Mouse (Mus musculus): ENCODE measurements around the gene Ptbp1. TPM values are rescaled to one million over a fixed set of nuclear protein-coding genes. Genes with fewer than 3 reads are reported as not detected.

Ptbp1 gene
- polyA plus RNA-seq, 1 experiment from 2014 or later: 136 TPM

DNA sequence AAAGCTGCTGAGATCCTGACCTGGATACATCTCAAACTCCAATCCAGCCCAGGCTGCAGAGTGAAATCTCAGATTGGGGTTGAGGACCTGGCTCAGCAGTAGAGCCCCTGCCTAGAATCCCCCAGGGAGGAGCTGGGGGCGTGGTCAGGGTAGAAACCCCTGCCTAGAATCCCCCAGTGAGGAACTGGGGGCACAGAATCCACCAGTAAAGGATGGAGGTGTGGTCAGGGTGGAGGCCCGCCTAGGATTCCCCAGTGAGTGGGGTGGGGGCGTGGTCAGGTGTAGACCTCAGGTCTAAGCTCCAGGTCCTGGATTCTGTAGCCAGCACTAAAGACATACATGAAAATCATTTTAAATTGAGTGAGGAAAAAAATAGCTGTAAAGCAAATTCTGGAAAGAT lies 18.6 kb downstream of the Ptbp1 start:
- 22% methylated on average over 3 of the region's 3 CpGs for WGBS (ENCODE audit: insufficient replicate concordance)
- H3K9me3 ChIP-seq (replicated peaks): no peaks in the 10 kb centered on the region
- no peaks in the 10 kb centered on the region for H3K36me3 ChIP-seq
- DNase-seq (no peak), ATAC-seq (ENCODE audit: low read depth) (no peak)
- no peak overlapping the region for H3K4me3 ChIP-seq (replicated peaks)
- peaks cover 33% of the 10 kb centered on the region for H3K27me3 ChIP-seq
- H3K4me2 ChIP-seq: no peak overlapping the region; the same call in 1 of the 2 replicates
- no peak overlapping the region for H3K27ac ChIP-seq
- no peak overlapping the region for H3K9ac ChIP-seq
- H3K4me1 ChIP-seq (replicated peaks): peaks cover 23% of the 10 kb centered on the region

- 9% methylated on average over 6 of the region's 6 CpGs for WGBS (ENCODE audit: insufficient replicate concordance)
- Histone ChIP-seq H3K4me1 (replicated peaks) (peaks cover 28% of the 10 kb centered on the region), H3K27ac (no peak overlapping the region), H3K4me2 (no peak overlapping the region; the same call in 1 of the 2 replicates), H3K9ac (no peak overlapping the region), H3K27me3 (peaks cover 33% of the 10 kb centered on the region), H3K9me3 (replicated peaks) (no peaks in the 10 kb centered on the region), H3K36me3 (no peaks in the 10 kb centered on the region), H3K4me3 (replicated peaks) (peak overlapping the region; percentile 58)
- no peak for ATAC-seq (ENCODE audit: low read depth)
- no peak for DNase-seq
Observed at GRCm38 (mm10) chr10:79873313-79873712, 19.1 kb downstream of the Ptbp1 start.

DNA sequence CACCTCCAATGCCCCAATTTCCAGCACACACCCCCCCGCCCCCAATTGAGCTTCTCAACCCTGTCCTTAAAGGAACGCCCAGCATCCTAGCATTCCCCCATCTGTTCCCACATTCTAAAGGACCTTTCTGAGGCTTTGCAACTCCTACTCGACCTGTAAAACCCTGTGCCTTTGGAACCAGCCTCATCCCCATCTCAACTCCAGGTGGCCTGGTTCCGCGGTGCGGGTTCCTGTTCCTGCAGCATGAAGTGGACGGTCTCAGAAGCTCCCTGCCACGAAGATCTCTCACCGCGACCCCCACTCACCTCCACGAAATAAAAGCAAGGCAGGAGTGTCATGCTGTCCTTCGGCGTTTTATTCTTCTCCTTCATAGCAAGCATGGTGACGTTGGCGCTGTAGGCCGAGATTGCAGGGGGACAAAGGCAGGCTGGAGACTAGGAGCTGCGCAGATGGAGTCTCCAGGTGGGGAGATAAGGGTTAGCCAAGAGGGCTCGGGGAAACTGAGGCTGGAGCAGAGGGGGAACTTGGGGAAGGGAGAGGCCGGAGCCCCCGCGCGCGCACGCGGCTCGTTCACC lies 19.6 kb downstream of the Ptbp1 start:
- DNase-seq: no peak
- no peak overlapping the region for H3K27ac ChIP-seq
- H3K36me3 ChIP-seq: no peaks in the 10 kb centered on the region
- peaks cover 33% of the 10 kb centered on the region for H3K27me3 ChIP-seq
- peaks cover 32% of the 10 kb centered on the region for H3K4me1 ChIP-seq (replicated peaks)
- H3K9me3 ChIP-seq (replicated peaks): no peaks in the 10 kb centered on the region
- no peak for ATAC-seq (ENCODE audit: low read depth)
- H3K4me3 ChIP-seq (replicated peaks): peak overlapping the region; percentile 58
- peak overlapping the region; percentile 75 for H3K4me2 ChIP-seq
- 3% methylated on average over 26 of the region's 26 CpGs for WGBS (ENCODE audit: insufficient replicate concordance)
- H3K9ac ChIP-seq: peak overlapping the region; percentile 62

GRCm38 (mm10) chr10:79874290-79874862 lies 20.1 kb downstream of the Ptbp1 start, which contains the start of the genes Prtn3 and Plppr3:
Prtn3 (plus strand) TSS chr10:79874476.
Plppr3 (minus strand) TSS chr10:79874634.
- H3K9ac ChIP-seq: peak within 1 kb of the TSS; percentile 62
- no peak within 1 kb of the TSS for H3K27ac ChIP-seq
- no peaks in the 10 kb centered on the region for H3K9me3 ChIP-seq (replicated peaks)
- ATAC-seq (ENCODE audit: low read depth) (no peak; the same call in 1 of the 2 replicates), DNase-seq (no peak)
- under 1% methylated on average over 34 of the region's 57 CpGs for WGBS (ENCODE audit: insufficient replicate concordance)
- H3K4me2 ChIP-seq: peak within 1 kb of the TSS; percentile 75
- H3K4me1 ChIP-seq (replicated peaks): peaks cover 35% of the 10 kb centered on the region
- H3K4me3 ChIP-seq (replicated peaks): peak within 1 kb of the TSS; percentile 58
- H3K36me3 ChIP-seq: no peaks in the 10 kb centered on the region
- H3K27me3 ChIP-seq: peaks cover 35% of the 10 kb centered on the region

- H3K9me3 ChIP-seq (replicated peaks): no peaks in the 10 kb centered on the region
- H3K36me3 ChIP-seq: no peaks in the 10 kb centered on the region
- H3K27ac ChIP-seq: peak overlapping the region; percentile 44
- no peak for ATAC-seq (ENCODE audit: low read depth)
- no peak for DNase-seq
- peaks cover 62% of the 10 kb centered on the region for H3K4me1 ChIP-seq (replicated peaks)
- 9% methylated on average over 1 of the region's 1 CpGs for WGBS (ENCODE audit: insufficient replicate concordance)
- H3K9ac ChIP-seq: no peak overlapping the region
- peaks cover 43% of the 10 kb centered on the region for H3K27me3 ChIP-seq
- no peak overlapping the region for H3K4me3 ChIP-seq (replicated peaks)
- no peak overlapping the region for H3K4me2 ChIP-seq
Observed at GRCm38 (mm10) chr10:79877174-79877573, 22.9 kb downstream of the Ptbp1 start.

GRCm38 (mm10) chr10:79877757-79878156 lies 23.5 kb downstream of the Ptbp1 start:
- H3K27me3 ChIP-seq: peaks cover 44% of the 10 kb centered on the region
- peaks cover 68% of the 10 kb centered on the region for H3K4me1 ChIP-seq (replicated peaks)
- DNase-seq (no peak), ATAC-seq (ENCODE audit: low read depth) (no peak)
- peak overlapping the region; percentile 44 for H3K27ac ChIP-seq
- no peak overlapping the region for H3K9ac ChIP-seq
- WGBS (ENCODE audit: insufficient replicate concordance): 10% methylated on average over 12 of the region's 12 CpGs
- H3K9me3 ChIP-seq (replicated peaks): no peaks in the 10 kb centered on the region
- no peaks in the 10 kb centered on the region for H3K36me3 ChIP-seq
- H3K4me3 ChIP-seq (replicated peaks): no peak overlapping the region
- H3K4me2 ChIP-seq: peak overlapping the region; percentile 28

DNA sequence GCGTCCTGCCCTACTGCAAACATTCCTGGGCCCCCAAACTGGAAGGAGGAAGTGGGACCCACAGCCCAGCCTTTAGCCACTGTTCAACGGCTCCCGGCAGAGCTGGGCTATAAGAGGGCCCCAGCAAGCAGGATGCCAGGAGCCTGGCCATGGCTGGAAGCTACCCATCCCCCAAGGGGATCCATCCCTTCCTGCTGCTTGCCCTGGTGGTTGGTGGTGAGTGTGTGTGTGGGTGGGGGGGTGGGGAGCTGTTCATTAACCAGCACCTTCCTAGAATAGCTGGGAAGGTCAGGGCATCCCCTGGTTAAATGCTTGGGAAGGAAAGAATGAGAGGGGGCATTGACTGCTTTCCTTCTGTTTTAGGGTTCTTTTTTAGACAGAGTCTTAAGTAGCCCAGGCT lies 25.3 kb downstream of the Ptbp1 start:
- Histone ChIP-seq H3K9me3 (replicated peaks) (no peaks in the 10 kb centered on the region), H3K4me2 (peak overlapping the region; percentile 56), H3K27ac (peak overlapping the region; percentile 55; the same call in 1 of the 2 replicates), H3K36me3 (no peaks in the 10 kb centered on the region), H3K27me3 (peaks cover 34% of the 10 kb centered on the region), H3K9ac (no peak overlapping the region; the same call in 1 of the 2 replicates), H3K4me3 (replicated peaks) (no peak overlapping the region), H3K4me1 (replicated peaks) (peaks cover 72% of the 10 kb centered on the region)
- 18% methylated on average over 3 of the region's 3 CpGs for WGBS (ENCODE audit: insufficient replicate concordance)
- DNase-seq (no peak), ATAC-seq (ENCODE audit: low read depth) (no peak; the same call in 1 of the 2 replicates)

DNA sequence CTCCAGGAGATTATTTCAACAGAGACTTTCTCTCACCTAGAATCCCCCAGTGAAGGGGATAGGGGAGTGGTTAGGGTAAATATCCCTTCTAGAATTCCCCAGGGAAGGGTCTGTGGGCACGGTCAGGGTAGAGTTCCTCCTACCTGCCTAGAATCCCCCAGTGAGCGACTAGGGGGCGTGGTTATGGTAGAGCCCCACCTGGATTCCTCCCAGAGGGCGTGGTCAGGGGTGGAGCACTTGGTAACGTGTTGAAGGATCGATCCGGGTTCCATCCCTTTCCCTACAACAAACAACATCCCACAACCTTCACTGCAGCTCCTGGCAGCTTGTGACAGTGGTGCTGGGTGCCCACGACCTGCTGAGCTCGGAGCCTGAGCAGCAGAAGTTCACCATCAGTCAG lies 26.5 kb downstream of the Ptbp1 start:
- Histone ChIP-seq H3K4me1 (replicated peaks) (peaks cover 72% of the 10 kb centered on the region), H3K4me2 (peak overlapping the region; percentile 56), H3K27me3 (peaks cover 23% of the 10 kb centered on the region; the same call in 1 of the 2 replicates), H3K27ac (peak overlapping the region; percentile 55), H3K4me3 (replicated peaks) (peak overlapping the region; percentile 42), H3K36me3 (no peaks in the 10 kb centered on the region), H3K9ac (0 out of 2 replicates have a peak overlapping the region, but pooled peaks have one; percentile 29), H3K9me3 (replicated peaks) (no peaks in the 10 kb centered on the region)
- ATAC-seq (ENCODE audit: low read depth): no peak
- WGBS (ENCODE audit: insufficient replicate concordance): 8% methylated on average over 9 of the region's 9 CpGs
- no peak for DNase-seq

DNA sequence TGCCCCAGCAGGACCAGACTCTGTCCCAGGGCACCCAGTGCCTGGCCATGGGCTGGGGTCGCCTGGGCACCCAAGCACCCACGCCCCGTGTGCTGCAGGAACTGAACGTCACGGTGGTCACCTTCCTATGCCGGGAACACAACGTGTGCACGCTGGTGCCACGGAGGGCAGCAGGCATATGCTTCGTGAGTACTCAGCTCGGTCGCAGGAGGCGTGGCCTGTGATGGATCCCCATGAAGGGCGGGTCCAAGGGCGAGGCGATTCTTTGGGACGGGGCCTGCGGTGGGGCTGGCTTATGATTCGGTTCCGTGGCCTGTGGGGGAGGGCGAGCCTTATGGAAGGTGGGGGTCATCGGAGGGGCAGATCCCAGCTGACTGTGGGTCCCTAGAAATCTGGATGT lies 27.8 kb downstream of the Ptbp1 start:
- H3K27me3 ChIP-seq: peaks cover 23% of the 10 kb centered on the region; the same call in 1 of the 2 replicates
- H3K9ac ChIP-seq: peak overlapping the region; percentile 29; the same call in 1 of the 2 replicates
- no peaks in the 10 kb centered on the region for H3K36me3 ChIP-seq
- peaks cover 67% of the 10 kb centered on the region for H3K4me1 ChIP-seq (replicated peaks)
- DNase-seq (peak; percentile 51), ATAC-seq (ENCODE audit: low read depth) (peak; percentile 43; the same call in 1 of the 2 replicates)
- WGBS (ENCODE audit: insufficient replicate concordance): 3% methylated on average over 22 of the region's 22 CpGs
- H3K9me3 ChIP-seq (replicated peaks): no peaks in the 10 kb centered on the region
- H3K27ac ChIP-seq: no peak overlapping the region
- H3K4me2 ChIP-seq: peak overlapping the region; percentile 56
- H3K4me3 ChIP-seq (replicated peaks): peak overlapping the region; percentile 42

DNA sequence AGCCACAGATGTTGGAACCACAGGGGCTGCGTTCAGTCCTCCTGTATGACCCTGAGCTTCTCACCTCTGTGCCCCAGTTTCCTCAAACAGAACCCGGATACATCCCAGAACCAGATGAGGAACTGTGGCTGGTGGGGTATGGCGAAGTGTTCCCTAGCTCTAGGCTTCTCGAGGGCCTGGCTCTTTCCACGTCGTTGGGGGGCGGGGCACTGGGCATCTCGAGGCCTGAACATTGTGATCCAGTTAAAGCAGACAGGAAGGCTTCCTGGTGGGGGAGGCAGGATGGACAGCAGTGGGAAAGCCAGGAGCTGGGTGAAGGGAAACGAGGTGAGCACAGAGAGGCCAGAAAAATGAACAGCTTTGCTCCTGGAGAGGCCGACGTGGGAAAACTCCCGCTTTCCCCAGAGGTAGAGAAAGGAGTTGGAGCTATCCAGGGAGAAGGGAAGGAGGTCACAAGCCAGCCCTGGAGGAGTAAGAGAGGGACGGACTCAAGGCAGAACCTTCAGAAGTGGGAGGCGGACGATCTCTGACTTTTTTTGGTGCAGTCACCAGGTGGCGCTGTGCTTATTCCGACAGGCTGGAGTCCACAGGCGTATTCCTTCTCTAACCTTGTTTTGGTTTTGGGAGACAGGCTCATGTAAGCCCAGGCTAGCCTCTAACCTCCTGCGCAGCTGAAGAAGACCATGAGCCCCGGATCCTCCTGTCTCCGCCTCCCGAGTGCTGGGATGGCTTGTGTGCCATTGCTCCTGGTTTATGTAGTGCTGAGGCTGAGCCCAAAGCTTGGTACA lies 29.3 kb downstream of the Ptbp1 start:
- WGBS (ENCODE audit: insufficient replicate concordance): 15% methylated on average over 22 of the region's 22 CpGs
- Histone ChIP-seq H3K4me2 (0 out of 2 replicates have a peak overlapping the region, but pooled peaks have one; percentile 8), H3K27me3 (peaks cover 23% of the 10 kb centered on the region; the same call in 1 of the 2 replicates), H3K9me3 (replicated peaks) (no peaks in the 10 kb centered on the region), H3K9ac (no peak overlapping the region; the same call in 1 of the 2 replicates), H3K4me1 (replicated peaks) (peaks cover 52% of the 10 kb centered on the region), H3K4me3 (replicated peaks) (no peak overlapping the region), H3K36me3 (no peaks in the 10 kb centered on the region), H3K27ac (no peak overlapping the region)
- peak; percentile 64 for DNase-seq
- ATAC-seq (ENCODE audit: low read depth): 0 out of 2 replicates have a peak, but pooled peaks have one; percentile 1

DNA sequence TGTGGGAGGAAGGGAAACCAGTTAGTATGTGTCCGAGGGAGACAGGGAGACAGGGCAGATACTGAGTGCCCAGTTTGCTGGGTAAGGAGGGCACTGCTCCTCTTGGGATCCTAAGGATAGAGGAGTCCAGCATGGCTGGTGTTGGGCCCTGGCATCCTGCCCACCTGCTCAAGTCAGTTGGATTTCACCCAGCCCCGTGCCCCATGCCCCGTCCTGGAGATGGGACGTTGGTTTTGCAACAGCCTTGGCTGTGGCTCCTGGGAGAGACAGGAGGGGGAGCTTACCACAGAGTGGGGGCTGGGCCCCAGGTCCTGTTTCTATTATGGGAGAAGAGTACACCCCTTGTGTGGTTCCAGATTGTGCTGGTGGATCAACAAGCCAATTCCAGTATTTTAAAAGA lies 30.2 kb downstream of the Ptbp1 start:
- H3K9ac ChIP-seq: no peak overlapping the region
- H3K36me3 ChIP-seq: no peaks in the 10 kb centered on the region
- H3K27ac ChIP-seq: no peak overlapping the region
- no peak for DNase-seq
- no peak overlapping the region for H3K4me2 ChIP-seq
- peaks cover 21% of the 10 kb centered on the region; the same call in 1 of the 2 replicates for H3K27me3 ChIP-seq
- ATAC-seq (ENCODE audit: low read depth): no peak
- H3K9me3 ChIP-seq (replicated peaks): no peaks in the 10 kb centered on the region
- no peak overlapping the region for H3K4me3 ChIP-seq (replicated peaks)
- WGBS (ENCODE audit: insufficient replicate concordance): 32% methylated on average over 4 of the region's 4 CpGs
- H3K4me1 ChIP-seq (replicated peaks): peaks cover 45% of the 10 kb centered on the region

All from liver, embryonic 13.5 days (tissue).